Mouse (Mus musculus) cortical plate, adult 2 months (tissue): ENCODE measurements at regions not wholly inside any gene's neighbourhood (a gene's known extent, or its start where the extent isn't known, plus 50 kb on each side); places are given as distances from the start of the nearest gene placed in this dataset.

Experiments
- CTCF ChIP-seq: fragments of 200-500 bp; IDR thresholded peaks from 2 replicates; pipeline ENCODE4 v1.5.1; 2011; ENCODE audit warnings: mild to moderate bottlenecking, control low read depth, low read length; ENCODE audit not compliant: insufficient read depth; ENCODE audit errors: extremely low read depth
- POLR2A ChIP-seq: fragments of 200-500 bp; IDR thresholded peaks from 2 replicates; pipeline ENCODE4 v1.6.1; 2011; ENCODE audit warnings: mild to moderate bottlenecking, low read length, control low read depth; ENCODE audit not compliant: insufficient read depth; ENCODE audit errors: extremely low read depth

- TF ChIP-seq CTCF, result no peak
- TF ChIP-seq POLR2A, result no peak
Observed at GRCm38 (mm10) chr13:83737031-83737825, 233.4 kb downstream of the Mef2c start.
